Mouse (Mus musculus): Measurements from ENCODE around the gene D930048N14Rik. TPM values are rescaled to one million over a fixed set of nuclear protein-coding genes. Genes with fewer than 3 reads are reported as not detected.
A peak's percentile ranks its signal among the peaks of the same experiment; 100 is the strongest.
"Not testable (repeated sequence)": the region's sequence is repeated elsewhere in the genome, so short reads cannot be mapped to it uniquely, and the experiment has no call there.

The D930048N14Rik gene
- polyA plus RNA-seq, 1 experiment from 2014 or later: 0.44 TPM

- Histone ChIP-seq H3K36me3 (ENCODE audit: control insufficient read depth, insufficient read depth, low read length) (no peaks in the 10 kb centered on the region), H3K9me3 (replicated peaks; ENCODE audit: control insufficient read depth, low read length) (no peaks in the 10 kb centered on the region), H3K4me2 (ENCODE audit: low read length) (no peak overlapping the region), H3K27me3 (replicated peaks; ENCODE audit: control insufficient read depth, insufficient read depth, low read length) (no peaks in the 10 kb centered on the region), H3K4me3 (ENCODE audit: low read depth, low read length) (no peak overlapping the region), H3K9ac (ENCODE audit: low read length) (no peak overlapping the region), H3K4me1 (ENCODE audit: control insufficient read depth, insufficient read depth, low read length) (peaks cover 6% of the 10 kb centered on the region; the same call in 1 of the 2 replicates), H3K27ac (ENCODE audit: low read depth, low read length) (no peak overlapping the region)
- DNase-seq (ENCODE audit: low spot score) (no peak), ATAC-seq (no peak)
- 84% methylated on average over 8 of the region's 8 CpGs for WGBS
These were observed 36.5 kb upstream of the D930048N14Rik start for GRCm38 (mm10) chr11:51614256-51614655.

- ATAC-seq (no peak), DNase-seq (ENCODE audit: low spot score) (no peak)
- Histone ChIP-seq H3K9ac (ENCODE audit: low read length) (peak overlapping the region; percentile 52), H3K27ac (ENCODE audit: low read depth, low read length) (no peak overlapping the region), H3K27me3 (replicated peaks; ENCODE audit: control insufficient read depth, insufficient read depth, low read length) (no peaks in the 10 kb centered on the region), H3K9me3 (replicated peaks; ENCODE audit: control insufficient read depth, low read length) (no peaks in the 10 kb centered on the region), H3K36me3 (ENCODE audit: control insufficient read depth, insufficient read depth, low read length) (no peaks in the 10 kb centered on the region), H3K4me3 (ENCODE audit: low read depth, low read length) (no peak overlapping the region; the same call in 1 of the 2 replicates), H3K4me1 (ENCODE audit: control insufficient read depth, insufficient read depth, low read length) (peaks cover 7% of the 10 kb centered on the region; the same call in 1 of the 2 replicates), H3K4me2 (ENCODE audit: low read length) (peak overlapping the region; percentile 49)
- 52% methylated on average over 7 of the region's 7 CpGs for WGBS
These were observed 35.6 kb upstream of the D930048N14Rik start for GRCm38 (mm10) chr11:51615129-51615528.

GRCm38 (mm10) chr11:51615601-51616000 is 35.2 kb upstream of the D930048N14Rik start:
- DNase-seq (ENCODE audit: low spot score) (peak; percentile 58), ATAC-seq (no peak)
- Histone ChIP-seq H3K4me1 (ENCODE audit: control insufficient read depth, insufficient read depth, low read length) (peaks cover 12% of the 10 kb centered on the region), H3K27me3 (replicated peaks; ENCODE audit: control insufficient read depth, insufficient read depth, low read length) (no peaks in the 10 kb centered on the region), H3K9me3 (replicated peaks; ENCODE audit: control insufficient read depth, low read length) (no peaks in the 10 kb centered on the region), H3K4me2 (ENCODE audit: low read length) (peak overlapping the region; percentile 49), H3K9ac (ENCODE audit: low read length) (peak overlapping the region; percentile 52), H3K36me3 (ENCODE audit: control insufficient read depth, insufficient read depth, low read length) (no peaks in the 10 kb centered on the region), H3K4me3 (ENCODE audit: low read depth, low read length) (peak overlapping the region; percentile 19), H3K27ac (ENCODE audit: low read depth, low read length) (no peak overlapping the region)
- 4% methylated on average over 14 of the region's 14 CpGs for WGBS

DNA sequence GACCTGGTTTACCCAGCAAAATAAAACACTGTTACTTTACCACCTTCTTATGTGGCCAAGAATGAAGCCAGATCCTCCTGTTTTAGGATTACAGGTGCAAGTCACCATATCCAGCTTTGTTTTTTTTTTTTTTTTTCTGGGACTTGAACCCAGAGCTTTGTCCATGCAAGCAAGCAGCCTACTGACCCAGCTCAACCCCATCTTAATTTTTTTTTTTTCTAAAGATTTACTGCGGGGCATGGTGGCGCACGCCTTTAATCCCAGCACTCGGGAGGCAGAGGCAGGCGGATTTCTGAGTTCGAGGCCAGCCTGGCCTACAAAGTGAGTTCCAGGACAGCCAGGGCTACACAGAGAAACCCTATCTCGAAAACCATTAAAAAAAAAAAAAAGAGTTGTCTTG is 34.6 kb upstream of the D930048N14Rik start:
- Histone ChIP-seq H3K4me2 (ENCODE audit: low read length) (peak overlapping the region; percentile 49; the same call in 1 of the 2 replicates), H3K9ac (ENCODE audit: low read length) (peak overlapping the region; percentile 52; the same call in 1 of the 2 replicates)
- WGBS: 89% methylated on average over 7 of the region's 7 CpGs

GRCm38 (mm10) chr11:51617693-51618092 is 33.1 kb upstream of the D930048N14Rik start:
- no peak for ATAC-seq

More for the DNA sequence above, 34.6 kb upstream of the D930048N14Rik start:
- peaks cover 13% of the 10 kb centered on the region for H3K4me1 ChIP-seq (ENCODE audit: control insufficient read depth, insufficient read depth, low read length)
- not testable (repeated sequence) for H3K36me3 ChIP-seq (ENCODE audit: control insufficient read depth, insufficient read depth, low read length); H3K4me3 ChIP-seq (ENCODE audit: low read depth, low read length); H3K27ac ChIP-seq (ENCODE audit: low read depth, low read length); ATAC-seq; H3K9me3 ChIP-seq (replicated peaks; ENCODE audit: control insufficient read depth, low read length); DNase-seq (ENCODE audit: low spot score); H3K27me3 ChIP-seq (replicated peaks; ENCODE audit: control insufficient read depth, insufficient read depth, low read length)

DNA sequence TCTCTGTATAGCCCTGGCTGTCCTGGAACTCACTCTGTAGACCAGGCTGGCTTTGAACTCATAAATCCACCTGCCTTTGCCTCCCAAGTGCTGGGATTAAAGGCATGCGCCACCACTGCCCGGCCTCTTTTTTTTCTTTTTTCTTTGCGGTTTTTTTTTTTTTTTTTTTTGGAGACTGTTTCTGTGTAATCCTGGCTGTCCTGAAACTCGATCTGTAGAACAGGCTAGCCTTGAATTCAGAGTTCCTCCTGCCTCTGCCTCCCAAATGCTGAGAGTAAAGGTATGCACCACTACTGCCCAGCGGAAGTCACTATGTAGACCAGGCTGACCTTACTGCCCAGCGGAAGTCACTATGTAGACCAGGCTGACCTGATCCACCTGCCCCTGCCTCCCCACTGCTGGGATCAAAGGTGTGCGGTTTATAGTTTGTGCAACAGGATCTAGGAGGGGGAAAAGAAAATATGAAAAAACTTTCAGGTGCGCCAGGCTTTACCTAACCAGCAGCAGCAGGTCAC is 31.8 kb upstream of the D930048N14Rik start:
- peak overlapping the region; percentile 40; the same call in 1 of the 2 replicates for H3K9ac ChIP-seq (ENCODE audit: low read length)
- no peaks in the 10 kb centered on the region for H3K9me3 ChIP-seq (replicated peaks; ENCODE audit: control insufficient read depth, low read length)
- DNase-seq (ENCODE audit: low spot score): no peak
- peaks cover 13% of the 10 kb centered on the region for H3K4me1 ChIP-seq (ENCODE audit: control insufficient read depth, insufficient read depth, low read length)
- peak; percentile 60 for ATAC-seq
- no peak overlapping the region for H3K27ac ChIP-seq (ENCODE audit: low read depth, low read length)
- peak overlapping the region; percentile 64 for H3K4me2 ChIP-seq (ENCODE audit: low read length)
- peak overlapping the region; percentile 74 for H3K4me3 ChIP-seq (ENCODE audit: low read depth, low read length)
- H3K27me3 ChIP-seq (replicated peaks; ENCODE audit: control insufficient read depth, insufficient read depth, low read length): no peaks in the 10 kb centered on the region
- peaks cover 30% of the 10 kb centered on the region for H3K36me3 ChIP-seq (ENCODE audit: control insufficient read depth, insufficient read depth, low read length)
- WGBS: 60% methylated on average over 8 of the region's 8 CpGs

More at GRCm38 (mm10) chr11:51617693-51618092, 33.1 kb upstream of the D930048N14Rik start:
- Histone ChIP-seq H3K9me3 (replicated peaks; ENCODE audit: control insufficient read depth, low read length) (no peaks in the 10 kb centered on the region), H3K4me1 (ENCODE audit: control insufficient read depth, insufficient read depth, low read length) (peaks cover 13% of the 10 kb centered on the region), H3K27me3 (replicated peaks; ENCODE audit: control insufficient read depth, insufficient read depth, low read length) (no peaks in the 10 kb centered on the region), H3K4me2 (ENCODE audit: low read length) (no peak overlapping the region), H3K9ac (ENCODE audit: low read length) (no peak overlapping the region), H3K27ac (ENCODE audit: low read depth, low read length) (no peak overlapping the region), H3K4me3 (ENCODE audit: low read depth, low read length) (no peak overlapping the region), H3K36me3 (ENCODE audit: control insufficient read depth, insufficient read depth, low read length) (peaks cover 17% of the 10 kb centered on the region)
- WGBS: 2% methylated on average over 4 of the region's 4 CpGs
- peak; percentile 79 for DNase-seq (ENCODE audit: low spot score)

- DNase-seq (ENCODE audit: low spot score): peak; percentile 99
- peak; percentile 96 for ATAC-seq
- Histone ChIP-seq H3K9me3 (replicated peaks; ENCODE audit: control insufficient read depth, low read length) (no peaks in the 10 kb centered on the region), H3K27me3 (replicated peaks; ENCODE audit: control insufficient read depth, insufficient read depth, low read length) (no peaks in the 10 kb centered on the region), H3K4me1 (ENCODE audit: control insufficient read depth, insufficient read depth, low read length) (peaks cover 13% of the 10 kb centered on the region), H3K27ac (ENCODE audit: low read depth, low read length) (no peak within 1 kb of the TSS), H3K9ac (ENCODE audit: low read length) (peak within 1 kb of the TSS; percentile 77), H3K4me2 (ENCODE audit: low read length) (peak within 1 kb of the TSS; percentile 64), H3K36me3 (ENCODE audit: control insufficient read depth, insufficient read depth, low read length) (peaks cover 35% of the 10 kb centered on the region), H3K4me3 (ENCODE audit: low read depth, low read length) (peak within 1 kb of the TSS; percentile 74)
- WGBS: under 1% methylated on average over 51 of the region's 51 CpGs
These were observed 31.2 kb upstream of the D930048N14Rik start, which contains the start of gene Nhp2 for GRCm38 (mm10) chr11:51619409-51620060. Gene Nhp2 (plus strand): TSS chr11:51619735.

DNA sequence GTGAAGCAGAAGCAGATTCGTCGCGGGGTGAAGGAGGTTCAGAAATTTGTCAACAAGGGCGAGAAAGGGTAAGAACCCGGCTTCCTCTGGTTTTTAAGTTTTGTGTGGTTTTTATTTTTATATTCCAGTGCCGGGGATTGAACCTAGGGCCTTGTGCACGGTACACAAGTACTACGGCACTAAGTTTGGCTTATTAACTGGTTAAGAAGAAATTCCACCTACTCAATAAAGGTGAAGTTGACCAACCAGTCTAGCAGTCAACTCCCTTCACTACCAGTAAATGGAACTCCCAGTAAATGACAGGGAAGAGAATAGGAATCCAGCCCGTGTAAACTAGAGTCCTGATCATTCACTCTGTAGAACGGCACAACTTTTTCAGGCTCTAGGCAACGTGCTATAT is 30.7 kb upstream of the D930048N14Rik start:
- Histone ChIP-seq H3K9me3 (replicated peaks; ENCODE audit: control insufficient read depth, low read length) (no peaks in the 10 kb centered on the region), H3K4me1 (ENCODE audit: control insufficient read depth, insufficient read depth, low read length) (peaks cover 13% of the 10 kb centered on the region), H3K4me3 (ENCODE audit: low read depth, low read length) (peak overlapping the region; percentile 74), H3K27ac (ENCODE audit: low read depth, low read length) (no peak overlapping the region), H3K9ac (ENCODE audit: low read length) (peak overlapping the region; percentile 77), H3K4me2 (ENCODE audit: low read length) (peak overlapping the region; percentile 64), H3K27me3 (replicated peaks; ENCODE audit: control insufficient read depth, insufficient read depth, low read length) (no peaks in the 10 kb centered on the region), H3K36me3 (ENCODE audit: control insufficient read depth, insufficient read depth, low read length) (peaks cover 41% of the 10 kb centered on the region)
- no peak for ATAC-seq
- DNase-seq (ENCODE audit: low spot score): no peak
- WGBS: 1% methylated on average over 11 of the region's 11 CpGs

- DNase-seq (ENCODE audit: low spot score) (no peak), ATAC-seq (no peak)
- H3K4me3 ChIP-seq (ENCODE audit: low read depth, low read length): no peak overlapping the region
- WGBS: 91% methylated on average over 2 of the region's 2 CpGs
- H3K4me1 ChIP-seq (ENCODE audit: control insufficient read depth, insufficient read depth, low read length): peaks cover 7% of the 10 kb centered on the region
- H3K4me2 ChIP-seq (ENCODE audit: low read length): no peak overlapping the region
- no peaks in the 10 kb centered on the region for H3K27me3 ChIP-seq (replicated peaks; ENCODE audit: control insufficient read depth, insufficient read depth, low read length)
- no peaks in the 10 kb centered on the region for H3K9me3 ChIP-seq (replicated peaks; ENCODE audit: control insufficient read depth, low read length)
- no peak overlapping the region for H3K27ac ChIP-seq (ENCODE audit: low read depth, low read length)
- peaks cover 57% of the 10 kb centered on the region for H3K36me3 ChIP-seq (ENCODE audit: control insufficient read depth, insufficient read depth, low read length)
- H3K9ac ChIP-seq (ENCODE audit: low read length): no peak overlapping the region
These were observed 29.0 kb upstream of the D930048N14Rik start for GRCm38 (mm10) chr11:51621776-51622175.
